Mouse (Mus musculus) limb, embryonic 14.5 days (tissue): Measurements from ENCODE around the gene Mcm3ap. TPM values are rescaled to one million over a fixed set of nuclear protein-coding genes. Genes with fewer than 3 reads are reported as not detected.

ENCODE experiments used
- ATAC-seq: fragments of 200-750 bp; cut with Nextera tagmentation; 2 replicates; pipeline ENCODE4 v1.8.0; 2017; ENCODE audit warnings: low read depth, moderate number of reproducible peaks, moderate TSS enrichment; ENCODE audit not compliant: low FRiP score
- DNase-seq: peaks from one replicate; pipeline ENCODE4 v3.0.0-alpha.2; 2015; ENCODE audit warnings: low spot score
- H3K27ac ChIP-seq: fragments of 300-500 bp; sonication (generic); replicated peaks from 2 replicates; pipeline ENCODE4 v1.5.1; 2014; ENCODE audit warnings: low read depth, mild to moderate bottlenecking, low read length, moderate library complexity, mixed read lengths
- H3K27me3 ChIP-seq: fragments of 300-500 bp; sonication (generic); 2 replicates; pipeline ENCODE4 v1.6.1; 2014; ENCODE audit warnings: low read length, mixed read lengths; ENCODE audit not compliant: control insufficient read depth, insufficient read depth
- H3K36me3 ChIP-seq: fragments of 300-500 bp; sonication (generic); 2 replicates; pipeline ENCODE4 v1.6.1; 2014; ENCODE audit warnings: mild to moderate bottlenecking, low read length, moderate library complexity, mixed read lengths; ENCODE audit not compliant: control insufficient read depth, insufficient read depth
- H3K4me1 ChIP-seq: fragments of 300-500 bp; sonication (generic); 2 replicates; pipeline ENCODE4 v1.6.1; 2014; ENCODE audit warnings: antibody characterized with exemption, low read length, mixed read lengths; ENCODE audit not compliant: control insufficient read depth, insufficient read depth
- H3K4me2 ChIP-seq: fragments of 300-500 bp; sonication (generic); replicated peaks from 2 replicates; pipeline ENCODE4 v1.6.1; 2014; ENCODE audit warnings: low read depth, mild to moderate bottlenecking, low read length, moderate library complexity; ENCODE audit not compliant: severe bottlenecking
- H3K4me3 ChIP-seq: fragments of 300-500 bp; sonication (generic); replicated peaks from 2 replicates; pipeline ENCODE4 v1.5.1; 2014; ENCODE audit warnings: low read length
- H3K9ac ChIP-seq: fragments of 300-500 bp; sonication (generic); 2 replicates; pipeline ENCODE4 v1.6.1; 2014; ENCODE audit warnings: mild to moderate bottlenecking, low read depth, low read length, moderate library complexity; ENCODE audit not compliant: severe bottlenecking
- H3K9me3 ChIP-seq: fragments of 300-500 bp; sonication (generic); 2 replicates; pipeline ENCODE4 v1.6.1; 2016; ENCODE audit warnings: low read length; ENCODE audit not compliant: control insufficient read depth
- POLR2A ChIP-seq: fragments of 200-500 bp; IDR thresholded peaks from 2 replicates; pipeline ENCODE4 v1.8.0; 2012; ENCODE audit warnings: inconsistent platforms, mild to moderate bottlenecking, moderate library complexity, borderline replicate concordance; ENCODE audit not compliant: insufficient read depth, insufficient read length; ENCODE audit errors: extremely low read depth
- whole genome bisulfite sequencing: fragments of 180-500 bp; shearing (Covaris S2); extraction: QIAGEN DNeasy Blood & Tissue Kit; methylation state at CpG from one replicate; pipeline ENCODE4 v1.1.7; 2014; 5-methylcytosine and 5-hydroxymethylcytosine counted together
- polyA plus RNA-seq, 2 experiments: library from polyadenylated mRNA; depleted of rRNA in 1 of 2; stranded (reverse) in 1 of 2; unstranded in 1 of 2; fragments of >200 nt; fragmentation: Nextera tagmentation in 1 of 2; extraction: Ambion mirVana in 1 of 2; gene quantifications; 2 replicates each; pipeline versions ENCODE4 v1.2.1 to v1.2.3; 2012 to 2014

The Mcm3ap gene
- polyA plus RNA-seq, 2 experiments, result 45.6 to 65.8 TPM

DNA sequence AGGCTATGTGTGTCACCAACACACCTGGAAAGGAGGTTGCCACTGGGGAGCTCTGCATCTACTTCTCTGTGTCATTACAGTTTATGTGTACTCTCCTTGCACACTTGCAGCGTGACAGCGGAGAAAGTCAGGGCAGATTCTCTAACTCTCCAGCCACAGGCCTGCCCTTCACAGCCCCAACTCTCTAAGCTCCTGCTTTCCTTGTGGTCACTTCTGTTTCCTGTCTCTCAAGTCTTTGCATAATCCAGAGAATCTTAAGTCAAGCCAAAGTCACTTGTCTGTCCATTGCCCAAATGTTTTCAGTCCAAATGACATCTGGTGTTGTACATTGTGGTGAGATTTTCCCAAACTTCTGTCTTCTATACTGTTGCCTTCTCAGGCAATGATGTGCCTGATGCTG lies 17.6 kb downstream of the Mcm3ap start:
- Histone ChIP-seq H3K9ac (no peak overlapping the region), H3K27me3 (no peaks in the 10 kb centered on the region), H3K27ac (no peak overlapping the region), H3K9me3 (no peaks in the 10 kb centered on the region), H3K4me1 (no peaks in the 10 kb centered on the region), H3K4me2 (no peak overlapping the region), H3K4me3 (no peak overlapping the region), H3K36me3 (peaks cover 96% of the 10 kb centered on the region)
- DNase-seq (no peak), ATAC-seq (no peak)
- no peak for TF ChIP-seq POLR2A
- 100% methylated on average over 2 of the region's 2 CpGs for WGBS

DNA sequence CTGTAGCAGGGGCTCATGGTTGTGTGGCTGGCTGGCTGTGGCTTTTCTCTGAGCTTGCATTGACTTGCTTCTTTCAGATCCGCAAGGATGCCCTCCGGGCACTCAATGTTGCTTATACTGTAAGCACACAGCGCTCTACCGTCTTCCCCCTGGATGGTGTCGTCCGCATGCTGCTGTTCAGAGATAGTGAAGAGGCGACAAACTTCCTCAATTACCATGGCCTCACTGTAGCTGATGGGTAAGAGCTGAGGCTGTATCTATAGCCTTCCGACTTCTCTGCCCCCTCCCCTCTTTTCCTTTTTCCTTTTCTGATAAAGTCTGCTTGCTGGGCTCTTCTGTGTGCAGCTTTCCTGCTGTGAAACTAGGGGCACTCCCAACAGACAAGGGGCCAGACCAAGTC lies 19.5 kb downstream of the Mcm3ap start:
- H3K27ac ChIP-seq, result no peak overlapping the region
- no peaks in the 10 kb centered on the region for H3K27me3 ChIP-seq
- 92% methylated on average over 8 of the region's 8 CpGs for WGBS
- ATAC-seq, result no peak
- no peak for TF ChIP-seq POLR2A
- H3K4me3 ChIP-seq, result no peak overlapping the region
- peaks cover 93% of the 10 kb centered on the region for H3K36me3 ChIP-seq
- no peak for DNase-seq
- no peaks in the 10 kb centered on the region for H3K9me3 ChIP-seq
- H3K4me1 ChIP-seq, result no peaks in the 10 kb centered on the region
- H3K4me2 ChIP-seq, result no peak overlapping the region
- no peak overlapping the region for H3K9ac ChIP-seq

DNA sequence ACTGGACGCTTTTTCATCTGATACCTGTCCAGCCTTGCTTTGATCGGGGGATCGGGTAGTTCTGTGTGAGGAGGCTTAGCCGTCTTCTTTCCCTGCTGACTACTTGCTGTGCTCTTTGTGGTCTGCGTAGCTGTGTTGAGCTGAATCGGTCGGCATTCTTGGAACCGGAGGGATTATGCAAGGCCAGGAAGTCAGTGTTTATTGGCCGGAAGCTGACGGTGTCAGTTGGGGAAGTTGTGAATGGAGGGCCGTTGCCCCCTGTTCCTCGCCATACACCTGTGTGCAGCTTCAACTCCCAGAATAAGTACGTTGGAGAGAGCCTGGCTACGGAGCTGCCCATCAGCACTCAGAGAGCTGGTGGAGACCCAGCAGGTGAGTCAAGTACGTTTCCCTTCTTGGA lies 20.5 kb downstream of the Mcm3ap start:
- no peaks in the 10 kb centered on the region for H3K4me1 ChIP-seq
- WGBS, result 95% methylated on average over 15 of the region's 15 CpGs
- no peak overlapping the region for H3K4me2 ChIP-seq
- H3K27me3 ChIP-seq, result no peaks in the 10 kb centered on the region
- DNase-seq (no peak), ATAC-seq (no peak)
- peaks cover 93% of the 10 kb centered on the region for H3K36me3 ChIP-seq
- no peak for TF ChIP-seq POLR2A
- no peak overlapping the region for H3K27ac ChIP-seq
- no peak overlapping the region for H3K4me3 ChIP-seq
- no peaks in the 10 kb centered on the region for H3K9me3 ChIP-seq
- H3K9ac ChIP-seq, result no peak overlapping the region

DNA sequence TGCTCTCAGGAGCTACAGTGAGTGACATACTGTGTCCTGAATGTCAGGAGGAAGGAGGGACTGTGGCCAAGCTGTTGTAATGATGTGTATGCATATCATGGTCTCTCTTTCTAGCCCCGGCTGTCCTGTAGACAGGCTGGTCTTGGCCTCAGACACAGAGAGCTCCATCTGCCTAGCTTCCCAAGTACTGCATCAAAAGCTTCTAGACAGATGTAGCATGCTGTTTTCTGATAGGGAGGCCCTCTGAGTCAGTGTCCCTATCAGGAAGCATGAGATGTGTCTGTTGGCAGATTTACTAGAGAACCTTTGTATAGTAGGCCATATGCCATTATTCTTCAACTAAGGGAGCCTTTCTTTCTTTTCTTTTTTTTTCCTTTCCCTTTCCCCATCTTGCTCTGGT lies 24.8 kb downstream of the Mcm3ap start:
- no peak overlapping the region for H3K27ac ChIP-seq
- peaks cover 89% of the 10 kb centered on the region for H3K36me3 ChIP-seq
- WGBS, result 89% methylated on average over 1 of the region's 1 CpGs

DNA sequence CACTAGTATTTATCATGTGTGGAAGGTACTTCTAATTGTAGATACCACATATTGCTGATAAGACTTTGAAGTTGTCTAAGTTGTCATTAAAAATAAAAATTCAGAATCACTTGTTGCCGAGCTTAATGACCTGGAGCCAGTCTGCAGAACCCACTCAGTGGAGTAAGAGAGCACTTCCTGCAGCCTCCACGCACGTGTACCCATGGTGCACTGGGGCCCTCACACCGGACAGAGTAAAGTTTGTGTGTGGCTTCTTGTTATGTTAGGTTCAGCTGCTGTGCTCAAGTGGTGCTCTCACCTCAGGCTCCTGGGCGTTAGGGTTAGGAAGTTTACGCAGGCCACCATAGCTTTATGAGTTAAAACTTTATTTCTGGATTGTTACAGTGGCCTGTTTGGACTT lies 26.8 kb downstream of the Mcm3ap start:
- DNase-seq (no peak), ATAC-seq (no peak)
- no peak overlapping the region for H3K4me3 ChIP-seq
- no peaks in the 10 kb centered on the region for H3K4me1 ChIP-seq
- H3K9me3 ChIP-seq, result no peaks in the 10 kb centered on the region
- H3K4me2 ChIP-seq, result no peak overlapping the region
- peaks cover 89% of the 10 kb centered on the region for H3K36me3 ChIP-seq
- no peaks in the 10 kb centered on the region for H3K27me3 ChIP-seq
- 86% methylated on average over 6 of the region's 6 CpGs for WGBS
- no peak for TF ChIP-seq POLR2A
- no peak overlapping the region for H3K27ac ChIP-seq
- no peak overlapping the region for H3K9ac ChIP-seq

More for the DNA sequence above, 24.8 kb downstream of the Mcm3ap start:
- ATAC-seq, result no peak
- Histone ChIP-seq H3K4me3 (no peak overlapping the region), H3K4me1 (no peaks in the 10 kb centered on the region), H3K27me3 (no peaks in the 10 kb centered on the region), H3K4me2 (no peak overlapping the region), H3K9ac (no peak overlapping the region), H3K9me3 (no peaks in the 10 kb centered on the region)
- TF ChIP-seq POLR2A, result no peak
- DNase-seq, result no peak

DNA sequence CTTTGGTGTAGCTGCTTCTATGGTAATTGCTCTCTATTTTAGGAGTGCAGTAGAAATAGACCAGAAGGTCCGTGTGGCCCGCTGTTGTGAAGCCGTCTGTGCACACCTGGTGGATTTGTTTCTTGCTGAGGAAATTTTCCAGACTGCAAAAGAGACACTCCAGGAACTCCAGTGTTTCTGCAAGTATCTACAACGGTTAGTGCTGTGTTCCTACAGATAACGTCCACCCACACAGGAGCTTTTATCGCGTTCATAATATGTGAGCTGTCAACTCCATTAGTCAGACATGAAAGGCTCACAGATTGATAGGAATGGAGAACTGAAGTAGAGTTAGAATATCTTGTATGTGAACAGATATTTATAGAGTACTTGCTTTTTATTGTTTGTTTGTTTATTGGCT lies 27.6 kb downstream of the Mcm3ap start:
- TF ChIP-seq POLR2A, result no peak
- Histone ChIP-seq H3K4me2 (no peak overlapping the region), H3K27me3 (no peaks in the 10 kb centered on the region), H3K36me3 (peaks cover 88% of the 10 kb centered on the region), H3K4me3 (no peak overlapping the region), H3K27ac (no peak overlapping the region), H3K9me3 (no peaks in the 10 kb centered on the region), H3K4me1 (no peaks in the 10 kb centered on the region), H3K9ac (no peak overlapping the region)
- 90% methylated on average over 7 of the region's 7 CpGs for WGBS
- DNase-seq (no peak), ATAC-seq (no peak)
